ENCODE assay signal across 24 mouse cellular contexts in genomic region chr19:37906916-37907315, GRCm38 (mm10).
A peak's percentile ranks its signal among the peaks of the same experiment; 100 is the strongest.
DNase-seq lines count a peak whose midpoint lies in the region; ATAC-seq and TF ChIP-seq lines count a peak whose summit lies in the region.
"Had no signal": no experiment of that assay in that cellular context is flagged by ENCODE, and none has a peak within 500 bp of the region (broad histone marks: within the 10 kb centered on the region; RNA-seq: fewer than 3 reads in every experiment).

No protein-coding gene starts in this region.

- TF ChIP-seq CTCF in layer of hippocampus, adult 2 months (conservative IDR thresholded peaks at IDR 0.05) = no peak

- H3K4me3 ChIP-seq in heart, embryonic 13.5 days = no peak overlapping the region
- H3K4me3 ChIP-seq in layer of hippocampus, adult 2 months = no peak overlapping the region
- no peak overlapping the region for H3K4me3 ChIP-seq in limb, embryonic 15.5 days
- H3K4me3 ChIP-seq: heart, adult 2 months; hindbrain, embryonic 15.5 days; intestine, embryonic 15.5 days; left cerebral cortex, adult 2 months; liver, embryonic 13.5 days had no signal

- H3K27me3 ChIP-seq in heart, embryonic 13.5 days (replicated peaks) = no peaks in the 10 kb centered on the region
- H3K27me3 ChIP-seq in limb, embryonic 15.5 days = no peaks in the 10 kb centered on the region
- H3K27me3 ChIP-seq: hindbrain, embryonic 15.5 days; intestine, embryonic 15.5 days; liver, embryonic 13.5 days had no signal

- H3K9me3 ChIP-seq in heart, embryonic 13.5 days = no peaks in the 10 kb centered on the region
- H3K9me3 ChIP-seq in limb, embryonic 15.5 days = no peaks in the 10 kb centered on the region
- H3K9me3 ChIP-seq: hindbrain, embryonic 15.5 days; intestine, embryonic 15.5 days; liver, embryonic 13.5 days had no signal

- ATAC-seq in heart, embryonic 13.5 days (ENCODE audit: extremely low read depth, insufficient number of reproducible peaks, low FRiP score, low TSS enrichment) = no peak
- ATAC-seq in limb, embryonic 15.5 days (ENCODE audit: insufficient number of reproducible peaks, low FRiP score, low TSS enrichment, low read depth) = no peak
- no peak for ATAC-seq in erythroblast, adult 5-6 weeks (replicated peaks; ENCODE audit: low FRiP score, poor library complexity, severe bottlenecking)
- ATAC-seq: forebrain, embryonic 16.5 days; intestine, embryonic 15.5 days; midbrain, embryonic 16.5 days had no signal

- intact Hi-C loops in heart, postnatal 25 days (cut with DNase I) = no loop called here

- peaks cover 17% of the 10 kb centered on the region for H3K4me1 ChIP-seq in heart, embryonic 13.5 days
- H3K4me1 ChIP-seq in limb, embryonic 15.5 days = peaks cover 24% of the 10 kb centered on the region
- H3K4me1 ChIP-seq: liver, embryonic 13.5 days had no signal

- H3K36me3 ChIP-seq in heart, embryonic 13.5 days = no peaks in the 10 kb centered on the region
- H3K36me3 ChIP-seq in limb, embryonic 15.5 days = no peaks in the 10 kb centered on the region
- H3K36me3 ChIP-seq: hindbrain, embryonic 15.5 days; intestine, embryonic 15.5 days; liver, embryonic 13.5 days had no signal

- 0 out of 2 replicates have a peak overlapping the region, but pooled peaks have one; percentile 9 for H3K27ac ChIP-seq in heart, embryonic 13.5 days (replicated peaks)
- peak overlapping the region; percentile 79 for H3K27ac ChIP-seq in layer of hippocampus, adult 2 months
- peak overlapping the region; percentile 33 for H3K27ac ChIP-seq in limb, embryonic 15.5 days
- H3K27ac ChIP-seq: heart, adult 2 months; hindbrain, embryonic 15.5 days; intestine, embryonic 15.5 days; left cerebral cortex, adult 2 months; liver, embryonic 13.5 days had no signal

- H3K9ac ChIP-seq in heart, embryonic 13.5 days = no peak overlapping the region
- H3K9ac ChIP-seq in limb, embryonic 15.5 days = no peak overlapping the region
- H3K9ac ChIP-seq: hindbrain, embryonic 15.5 days; intestine, embryonic 15.5 days; liver, embryonic 13.5 days had no signal

- no peak for DNase-seq in heart, postnatal 25 days (ENCODE audit: low spot score)
- no peak for DNase-seq in layer of hippocampus, adult 2 months (ENCODE audit: low spot score in 2 of 2)
- DNase-seq in layer of hippocampus, postnatal 14 days (ENCODE audit: low spot score in 2 of 2) = no peak
- DNase-seq in forelimb bud, embryonic 11.5 days (ENCODE audit: low read depth, low spot score) = peak; percentile 61
- DNase-seq in embryo, embryonic 10 days (ENCODE audit: low spot score) = no peak
- DNase-seq: adrenal gland, postnatal 14 days; cerebellum, adult 2 months; cerebellum, postnatal 36 days; gastrocnemius, postnatal 36 days; heart, adult 2 months; heart, postnatal 36 days; liver, embryonic 13.5 days; lung, adult 2 months; lung, postnatal 14 days; right cerebral cortex, postnatal 4 days; thymus, postnatal 25 days had no signal

- 69% methylated on average over 3 of the region's 3 CpGs for WGBS in heart, embryonic 13.5 days
- 25% methylated on average over 3 of the region's 3 CpGs for WGBS in limb, embryonic 15.5 days

- H3K4me2 ChIP-seq in heart, embryonic 13.5 days = no peak overlapping the region
- no peak overlapping the region for H3K4me2 ChIP-seq in limb, embryonic 15.5 days
- H3K4me2 ChIP-seq: intestine, embryonic 15.5 days; liver, embryonic 13.5 days had no signal

Comparison
In these comparisons a context has a peak if more than half of its experiments do, and no peak if none do; other contexts are left out.
1. H3K27ac ChIP-seq: peak in every context shown above with its lines; median percentile 79 in layer of hippocampus, adult 2 months; 33 in limb, embryonic 15.5 days; 9 in heart, embryonic 13.5 days.